In genomic region chr15:4269835-4270234, GRCm38 (mm10) we compare ENCODE assay signal across 33 mouse cellular contexts.
"Had no signal": no experiment of that assay in that cellular context is flagged by ENCODE, and none has a peak within 500 bp of the region (broad histone marks: within the 10 kb centered on the region; RNA-seq: fewer than 3 reads in every experiment).

No protein-coding gene starts in this region.

- DNase-seq: heart, postnatal 10 days; heart, postnatal 14 days; heart, postnatal 36 days; kidney, adult 11 months; kidney, adult 18-20 months; kidney, adult 2 months; kidney, adult 8-10 months; kidney, adult 9 months; kidney, postnatal 10 days; kidney, postnatal 14 days; kidney, postnatal 25 days; kidney, postnatal 36 days; kidney, postnatal 4 days; layer of hippocampus, adult 9-11 months; layer of hippocampus, postnatal 36 days had no signal

- H3K4me3 ChIP-seq: heart, embryonic 12.5 days; heart, embryonic 13.5 days; heart, embryonic 15.5 days; hindbrain, embryonic 10.5 days; hindbrain, embryonic 12.5 days; hindbrain, embryonic 13.5 days; hindbrain, embryonic 15.5 days; intestine, embryonic 15.5 days; kidney, embryonic 15.5 days; layer of hippocampus, adult 2 months; left cerebral cortex, adult 2 months had no signal

- H3K9ac ChIP-seq: heart, embryonic 12.5 days; heart, embryonic 13.5 days; heart, embryonic 15.5 days; hindbrain, embryonic 12.5 days; hindbrain, embryonic 13.5 days; hindbrain, embryonic 14.5 days; hindbrain, embryonic 15.5 days; intestine, embryonic 15.5 days; kidney, embryonic 15.5 days had no signal

- H3K4me1 ChIP-seq: heart, embryonic 12.5 days; heart, embryonic 13.5 days; heart, embryonic 15.5 days; hindbrain, embryonic 10.5 days; hindbrain, embryonic 12.5 days; hindbrain, embryonic 13.5 days; hindbrain, embryonic 15.5 days; intestine, embryonic 15.5 days; kidney, embryonic 15.5 days had no signal

- H3K36me3 ChIP-seq: heart, embryonic 12.5 days; heart, embryonic 13.5 days; heart, embryonic 15.5 days; hindbrain, embryonic 10.5 days; hindbrain, embryonic 12.5 days; hindbrain, embryonic 13.5 days; hindbrain, embryonic 15.5 days; intestine, embryonic 15.5 days; kidney, embryonic 15.5 days had no signal

- H3K4me2 ChIP-seq: heart, embryonic 12.5 days; heart, embryonic 13.5 days; heart, embryonic 15.5 days; hindbrain, embryonic 12.5 days; hindbrain, embryonic 13.5 days; hindbrain, embryonic 14.5 days; hindbrain, embryonic 15.5 days; intestine, embryonic 15.5 days; kidney, embryonic 15.5 days had no signal

- H3K9me3 ChIP-seq: heart, embryonic 12.5 days; heart, embryonic 13.5 days; heart, embryonic 15.5 days; hindbrain, embryonic 10.5 days; hindbrain, embryonic 12.5 days; hindbrain, embryonic 13.5 days; hindbrain, embryonic 15.5 days; intestine, embryonic 15.5 days; kidney, embryonic 15.5 days had no signal

- H3K27ac ChIP-seq: heart, embryonic 13.5 days; heart, embryonic 15.5 days; hindbrain, embryonic 10.5 days; hindbrain, embryonic 12.5 days; hindbrain, embryonic 13.5 days; hindbrain, embryonic 14.5 days; hindbrain, embryonic 15.5 days; hindbrain, postnatal 0 days; intestine, embryonic 15.5 days; kidney, embryonic 15.5 days; kidney, postnatal 0 days; layer of hippocampus, adult 2 months; left cerebral cortex, adult 2 months had no signal

- H3K27me3 ChIP-seq: heart, embryonic 12.5 days; heart, embryonic 13.5 days; heart, embryonic 15.5 days; hindbrain, embryonic 12.5 days; hindbrain, embryonic 13.5 days; hindbrain, embryonic 15.5 days; intestine, embryonic 15.5 days; kidney, embryonic 15.5 days had no signal

- ATAC-seq: hindbrain, embryonic 16.5 days; hindbrain, postnatal 0 days; inflammation-experienced regulatory T-cells, adult 6 months; intestine, embryonic 15.5 days; intestine, embryonic 16.5 days; intestine, postnatal 0 days had no signal
